Mouse (Mus musculus): ENCODE data around the gene Agap1. TPM values are rescaled to one million over a fixed set of nuclear protein-coding genes. Genes with fewer than 3 reads are reported as not detected.

Gene Agap1
- total and polyA plus RNA-seq, 3 experiments, result 0.01 TPM; not detected in 2

DNA sequence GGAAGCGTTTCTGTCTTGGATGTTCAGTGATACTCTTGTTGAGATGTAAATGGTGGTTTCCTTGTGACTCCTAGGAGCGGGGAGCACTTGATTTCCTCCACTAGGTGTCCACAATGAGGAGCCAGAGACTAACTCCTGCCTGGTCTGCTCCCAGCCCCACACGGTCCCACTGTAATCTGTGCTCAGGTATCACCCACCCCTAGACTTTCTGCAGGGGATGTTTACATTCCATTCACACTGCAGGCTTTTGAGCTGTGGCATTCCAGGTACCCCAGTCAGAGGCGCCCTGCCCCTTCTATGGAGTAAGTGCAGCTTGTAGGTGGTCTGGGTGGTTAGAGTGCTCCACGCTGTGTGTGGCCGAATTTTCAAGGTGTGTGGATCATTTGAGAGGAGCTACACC, 218.5 kb downstream of the Agap1 start:
- H3K4me3 ChIP-seq (ENCODE audit: control insufficient read depth in 1 of 2, insufficient read depth in 1 of 2, low read depth in 2 of 2, low read length in 2 of 2), result no peak overlapping the region
- no peaks in the 10 kb centered on the region for H3K9me3 ChIP-seq (replicated peaks; ENCODE audit: insufficient read depth, low read length)
- DNase-seq (ENCODE audit: low read depth, low spot score), result no peak
- H3K36me3 ChIP-seq (ENCODE audit: control insufficient read depth in 1 of 2, insufficient read depth in 2 of 2, low read length in 2 of 2), result no peaks in the 10 kb centered on the region
- no peaks in the 10 kb centered on the region for H3K4me1 ChIP-seq (ENCODE audit: control insufficient read depth in 1 of 2, insufficient read depth in 2 of 2, low read length in 2 of 2)
- H3K27ac ChIP-seq (ENCODE audit: control insufficient read depth, low read depth, low read length), result no peak overlapping the region
- H3K9ac ChIP-seq (ENCODE audit: control insufficient read depth, low read depth, low read length, poor library complexity, severe bottlenecking), result no peak overlapping the region
- TF ChIP-seq USF1 (IDR thresholded peaks at IDR 0.05; ENCODE audit: low read depth, low read length), result no peak
- TF ChIP-seq GATA1 (IDR thresholded peaks at IDR 0.05; ENCODE audit: low read depth, low read length), result no peak
- TF ChIP-seq TAL1 (IDR thresholded peaks at IDR 0.05; ENCODE audit: low read length), result no peak
- TF ChIP-seq USF2 (IDR thresholded peaks at IDR 0.05; ENCODE audit: borderline replicate concordance in 1 of 2, insufficient read depth in 1 of 2, low read depth in 1 of 2, low read length in 2 of 2), result no peak
- no peak for TF ChIP-seq ZKSCAN1 (IDR thresholded peaks at IDR 0.05; ENCODE audit: low read depth, low read length)
- no peak for TF ChIP-seq HCFC1 (IDR thresholded peaks at IDR 0.05; ENCODE audit: low read depth, low read length)
- TF ChIP-seq RAD21 (IDR thresholded peaks at IDR 0.05; ENCODE audit: low read depth, low read length), result no peak
- no peak for TF ChIP-seq MXI1 (IDR thresholded peaks at IDR 0.05; ENCODE audit: low read depth, low read length)
- TF ChIP-seq MEF2A (IDR thresholded peaks at IDR 0.05; ENCODE audit: extremely low read depth, insufficient replicate concordance, low read depth, low read length, poor library complexity, severe bottlenecking), result no peak
- no peak for TF ChIP-seq MAZ (IDR thresholded peaks at IDR 0.05; ENCODE audit: low read depth, low read length)
- TF ChIP-seq MYC (IDR thresholded peaks at IDR 0.05; ENCODE audit: low read depth, low read length), result no peak
- no peak for TF ChIP-seq E2F4 (IDR thresholded peaks at IDR 0.05; ENCODE audit: borderline replicate concordance, low read depth, low read length)
- H3K27me3 ChIP-seq (ENCODE audit: control insufficient read depth in 1 of 2, insufficient read depth in 2 of 2, low read length in 2 of 2), result no peaks in the 10 kb centered on the region
- H3K79me2 ChIP-seq (ENCODE audit: control insufficient read depth, insufficient read depth, low read length, poor library complexity), result no peaks in the 10 kb centered on the region

GRCm38 (mm10) chr1:89673686-89674085, 219.1 kb downstream of the Agap1 start:
- no peaks in the 10 kb centered on the region for H3K4me1 ChIP-seq (ENCODE audit: control insufficient read depth in 1 of 2, insufficient read depth in 2 of 2, low read length in 2 of 2)
- no peak overlapping the region for H3K4me3 ChIP-seq (ENCODE audit: control insufficient read depth in 1 of 2, insufficient read depth in 1 of 2, low read depth in 2 of 2, low read length in 2 of 2)
- TF ChIP-seq ZC3H11A (IDR thresholded peaks at IDR 0.05; ENCODE audit: low read depth, low read length) (no peak), MXI1 (IDR thresholded peaks at IDR 0.05; ENCODE audit: low read depth, low read length) (no peak), JUND (IDR thresholded peaks at IDR 0.05; ENCODE audit: low read depth, low read length) (no peak), CHD2 (IDR thresholded peaks at IDR 0.05; ENCODE audit: low read length) (no peak), POLR2AphosphoS2 (IDR thresholded peaks at IDR 0.05; ENCODE audit: low read length) (no peak), E2F4 (IDR thresholded peaks at IDR 0.05; ENCODE audit: borderline replicate concordance, low read depth, low read length) (no peak), MYC (IDR thresholded peaks at IDR 0.05; ENCODE audit: low read depth, low read length) (no peak), MAFK (IDR thresholded peaks at IDR 0.05; ENCODE audit: borderline replicate concordance, low read depth, low read length) (no peak), ZNF384 (IDR thresholded peaks at IDR 0.05; ENCODE audit: low read depth, low read length) (no peak), GATA1 (IDR thresholded peaks at IDR 0.05; ENCODE audit: low read depth, low read length) (no peak), ETS1 (IDR thresholded peaks at IDR 0.05; ENCODE audit: low read depth, low read length) (no peak), POLR2A (IDR thresholded peaks at IDR 0.05; ENCODE audit: control insufficient read depth in 1 of 2, insufficient read depth in 1 of 2, low read depth in 1 of 2, low read length in 2 of 2, poor library complexity in 1 of 2) (no peak), EP300 (IDR thresholded peaks at IDR 0.05; ENCODE audit: low read depth in 1 of 2, low read length in 2 of 2) (no peak), ZMIZ1 (IDR thresholded peaks at IDR 0.05; ENCODE audit: low read depth, low read length) (no peak), USF1 (IDR thresholded peaks at IDR 0.05; ENCODE audit: low read depth, low read length) (no peak)
- no peaks in the 10 kb centered on the region for H3K27me3 ChIP-seq (ENCODE audit: control insufficient read depth in 1 of 2, insufficient read depth in 2 of 2, low read length in 2 of 2)
- DNase-seq (ENCODE audit: low read depth, low spot score), result no peak
- H3K9ac ChIP-seq (ENCODE audit: control insufficient read depth, low read depth, low read length, poor library complexity, severe bottlenecking), result no peak overlapping the region
- H3K36me3 ChIP-seq (ENCODE audit: control insufficient read depth in 1 of 2, insufficient read depth in 2 of 2, low read length in 2 of 2), result no peaks in the 10 kb centered on the region
- no peaks in the 10 kb centered on the region for H3K79me2 ChIP-seq (ENCODE audit: control insufficient read depth, insufficient read depth, low read length, poor library complexity)
- no peaks in the 10 kb centered on the region for H3K9me3 ChIP-seq (replicated peaks; ENCODE audit: insufficient read depth, low read length)
- H3K27ac ChIP-seq (ENCODE audit: control insufficient read depth, low read depth, low read length), result no peak overlapping the region

Measured in MEL (cell line).